Mouse (Mus musculus): ENCODE measurements at regions not wholly inside any gene's neighbourhood (a gene's known extent, or its start where the extent isn't known, plus 50 kb on each side); places are given as distances from the start of the nearest gene placed in this dataset.

GRCm38 (mm10) chrX:163302697-163303096 lies 246.8 kb downstream of the Grpr start:
- WGBS: 90% methylated on average over 4 of the region's 4 CpGs
- Histone ChIP-seq H3K27ac (no peak overlapping the region), H3K4me1 (no peaks in the 10 kb centered on the region), H3K27me3 (ENCODE audit: poor library complexity, severe bottlenecking) (peaks cover 87% of the 10 kb centered on the region), H3K9me3 (no peaks in the 10 kb centered on the region), H3K4me3 (no peak overlapping the region), H3K36me3 (replicated peaks) (no peaks in the 10 kb centered on the region)
- no peak for DNase-seq (ENCODE audit: extremely low spot score, low spot score)

GRCm38 (mm10) chrX:163301045-163301444 lies 248.4 kb downstream of the Grpr start:
- H3K4me3 ChIP-seq: no peak overlapping the region
- H3K36me3 ChIP-seq (replicated peaks): no peaks in the 10 kb centered on the region
- no peak for DNase-seq (ENCODE audit: extremely low spot score, low spot score)
- 93% methylated on average over 6 of the region's 6 CpGs for WGBS
- no peaks in the 10 kb centered on the region for H3K4me1 ChIP-seq
- no peaks in the 10 kb centered on the region for H3K9me3 ChIP-seq
- H3K27ac ChIP-seq: no peak overlapping the region
- peaks cover 84% of the 10 kb centered on the region for H3K27me3 ChIP-seq (ENCODE audit: poor library complexity, severe bottlenecking)

GRCm38 (mm10) chrX:163296956-163297628 lies 252.4 kb downstream of the Grpr start:
- Histone ChIP-seq H3K9me3 (no peaks in the 10 kb centered on the region), H3K4me3 (no peak overlapping the region), H3K4me1 (no peaks in the 10 kb centered on the region), H3K27me3 (ENCODE audit: poor library complexity, severe bottlenecking) (peaks cover 89% of the 10 kb centered on the region), H3K27ac (no peak overlapping the region), H3K36me3 (replicated peaks) (no peaks in the 10 kb centered on the region)
- 79% methylated on average over 8 of the region's 8 CpGs for WGBS
- no peak for DNase-seq (ENCODE audit: extremely low spot score, low spot score)

- DNase-seq (ENCODE audit: extremely low spot score, low spot score): no peak
- no peaks in the 10 kb centered on the region for H3K4me1 ChIP-seq
- H3K27me3 ChIP-seq (ENCODE audit: poor library complexity, severe bottlenecking): peaks cover 67% of the 10 kb centered on the region
- H3K27ac ChIP-seq: no peak overlapping the region
- no peaks in the 10 kb centered on the region for H3K9me3 ChIP-seq
- H3K36me3 ChIP-seq (replicated peaks): no peaks in the 10 kb centered on the region
- H3K4me3 ChIP-seq: no peak overlapping the region
- WGBS: 91% methylated on average over 2 of the region's 2 CpGs
These were observed 288.2 kb downstream of the Grpr start for GRCm38 (mm10) chrX:163261248-163261647.

- Histone ChIP-seq H3K36me3 (replicated peaks) (no peaks in the 10 kb centered on the region), H3K4me1 (no peaks in the 10 kb centered on the region), H3K4me3 (no peak overlapping the region), H3K9me3 (no peaks in the 10 kb centered on the region), H3K27me3 (ENCODE audit: poor library complexity, severe bottlenecking) (peaks cover 65% of the 10 kb centered on the region), H3K27ac (no peak overlapping the region)
- no peak for DNase-seq (ENCODE audit: extremely low spot score, low spot score)
- 34% methylated on average over 2 of the region's 2 CpGs for WGBS
These were observed 288.6 kb upstream of the S100g start for GRCm38 (mm10) chrX:163253048-163253447.

- Histone ChIP-seq H3K9me3 (no peaks in the 10 kb centered on the region), H3K27me3 (ENCODE audit: poor library complexity, severe bottlenecking) (peaks cover 82% of the 10 kb centered on the region)
- 91% methylated on average over 2 of the region's 2 CpGs for WGBS
These were observed 240.9 kb upstream of the S100g start for GRCm38 (mm10) chrX:163205260-163205659.

GRCm38 (mm10) chrX:163203446-163203845 lies 239.0 kb upstream of the S100g start:
- H3K36me3 ChIP-seq (replicated peaks): no peaks in the 10 kb centered on the region
- no peaks in the 10 kb centered on the region for H3K4me1 ChIP-seq
- WGBS: 94% methylated on average over 1 of the region's 1 CpGs
- DNase-seq (ENCODE audit: extremely low spot score, low spot score): no peak
- no peak overlapping the region for H3K4me3 ChIP-seq
- peaks cover 80% of the 10 kb centered on the region for H3K27me3 ChIP-seq (ENCODE audit: poor library complexity, severe bottlenecking)
- H3K27ac ChIP-seq: no peak overlapping the region
- no peaks in the 10 kb centered on the region for H3K9me3 ChIP-seq

More at GRCm38 (mm10) chrX:163205260-163205659, 240.9 kb upstream of the S100g start:
- no peaks in the 10 kb centered on the region for H3K4me1 ChIP-seq
- no peak overlapping the region for H3K4me3 ChIP-seq
- DNase-seq (ENCODE audit: extremely low spot score, low spot score): no peak
- no peak overlapping the region for H3K27ac ChIP-seq
- no peaks in the 10 kb centered on the region for H3K36me3 ChIP-seq (replicated peaks)

- H3K27me3 ChIP-seq (ENCODE audit: poor library complexity, severe bottlenecking): peaks cover 41% of the 10 kb centered on the region
- DNase-seq (ENCODE audit: extremely low spot score, low spot score): no peak
- H3K27ac ChIP-seq: no peak overlapping the region
- H3K4me3 ChIP-seq: no peak overlapping the region
- no peaks in the 10 kb centered on the region for H3K36me3 ChIP-seq (replicated peaks)
- no peaks in the 10 kb centered on the region for H3K4me1 ChIP-seq
- 96% methylated on average over 3 of the region's 3 CpGs for WGBS
- H3K9me3 ChIP-seq: no peaks in the 10 kb centered on the region
These were observed 217.2 kb upstream of the S100g start for GRCm38 (mm10) chrX:163181588-163181987.

- 95% methylated on average over 2 of the region's 2 CpGs for WGBS
- DNase-seq (ENCODE audit: extremely low spot score, low spot score): no peak
- Histone ChIP-seq H3K4me1 (no peaks in the 10 kb centered on the region), H3K4me3 (no peak overlapping the region), H3K27me3 (ENCODE audit: poor library complexity, severe bottlenecking) (peaks cover 56% of the 10 kb centered on the region), H3K36me3 (replicated peaks) (no peaks in the 10 kb centered on the region), H3K27ac (no peak overlapping the region), H3K9me3 (no peaks in the 10 kb centered on the region)
These were observed 200.4 kb upstream of the S100g start for GRCm38 (mm10) chrX:163164810-163165209.

- H3K9me3 ChIP-seq: no peaks in the 10 kb centered on the region
- no peak for DNase-seq (ENCODE audit: extremely low spot score, low spot score)
- peaks cover 86% of the 10 kb centered on the region for H3K27me3 ChIP-seq (ENCODE audit: poor library complexity, severe bottlenecking)
- WGBS: 72% methylated on average over 5 of the region's 5 CpGs
- no peaks in the 10 kb centered on the region for H3K4me1 ChIP-seq
- no peak overlapping the region for H3K27ac ChIP-seq
- no peaks in the 10 kb centered on the region for H3K36me3 ChIP-seq (replicated peaks)
- H3K4me3 ChIP-seq: no peak overlapping the region
These were observed 190.9 kb upstream of the S100g start for GRCm38 (mm10) chrX:163155251-163155650.

GRCm38 (mm10) chrX:163151970-163152369 lies 187.6 kb upstream of the S100g start:
- WGBS: 80% methylated on average over 2 of the region's 2 CpGs
- Histone ChIP-seq H3K36me3 (replicated peaks) (no peaks in the 10 kb centered on the region), H3K9me3 (no peaks in the 10 kb centered on the region), H3K4me1 (no peaks in the 10 kb centered on the region), H3K27ac (no peak overlapping the region), H3K27me3 (ENCODE audit: poor library complexity, severe bottlenecking) (peaks cover 54% of the 10 kb centered on the region), H3K4me3 (no peak overlapping the region)
- no peak for DNase-seq (ENCODE audit: extremely low spot score, low spot score)

- Histone ChIP-seq H3K9me3 (no peaks in the 10 kb centered on the region), H3K27ac (no peak overlapping the region), H3K4me1 (no peaks in the 10 kb centered on the region), H3K4me3 (no peak overlapping the region), H3K36me3 (replicated peaks) (no peaks in the 10 kb centered on the region), H3K27me3 (ENCODE audit: poor library complexity, severe bottlenecking) (peaks cover 50% of the 10 kb centered on the region)
- DNase-seq (ENCODE audit: extremely low spot score, low spot score): no peak
- 69% methylated on average over 3 of the region's 3 CpGs for WGBS
These were observed 180.1 kb upstream of the S100g start for GRCm38 (mm10) chrX:163144475-163144874.

- H3K9me3 ChIP-seq: no peaks in the 10 kb centered on the region
- H3K4me1 ChIP-seq: no peaks in the 10 kb centered on the region
- WGBS: 82% methylated on average over 1 of the region's 1 CpGs
- H3K27ac ChIP-seq: no peak overlapping the region
- no peak overlapping the region for H3K4me3 ChIP-seq
- peaks cover 90% of the 10 kb centered on the region for H3K27me3 ChIP-seq (ENCODE audit: poor library complexity, severe bottlenecking)
- no peak for DNase-seq (ENCODE audit: extremely low spot score, low spot score)
- H3K36me3 ChIP-seq (replicated peaks): no peaks in the 10 kb centered on the region
These were observed 175.1 kb upstream of the S100g start for GRCm38 (mm10) chrX:163139475-163139874.

- WGBS: 92% methylated on average over 1 of the region's 1 CpGs
- DNase-seq (ENCODE audit: extremely low spot score, low spot score): no peak
- Histone ChIP-seq H3K36me3 (replicated peaks) (no peaks in the 10 kb centered on the region), H3K27ac (no peak overlapping the region), H3K27me3 (ENCODE audit: poor library complexity, severe bottlenecking) (peaks cover 86% of the 10 kb centered on the region), H3K4me1 (no peaks in the 10 kb centered on the region), H3K4me3 (no peak overlapping the region), H3K9me3 (no peaks in the 10 kb centered on the region)
These were observed 164.2 kb upstream of the S100g start for GRCm38 (mm10) chrX:163128626-163129025.

Measured in forebrain, embryonic 10.5 days (tissue).